Mouse (Mus musculus) hindbrain, embryonic 10.5 days (tissue): ENCODE results near the gene Tas1r1. TPM values are rescaled to one million over a fixed set of nuclear protein-coding genes. Genes with fewer than 3 reads are reported as not detected.
A peak's percentile ranks its signal among the peaks of the same experiment; 100 is the strongest.

Experiments
- DNase-seq: peaks from one replicate; pipeline ENCODE4 v3.0.0-alpha.2; 2017; ENCODE audit warnings: low spot score
- H3K27ac ChIP-seq: fragments of 300-500 bp; sonication (generic); 2 replicates; pipeline ENCODE4 v1.5.1; 2016; ENCODE audit warnings: mild to moderate bottlenecking, moderate library complexity
- H3K27me3 ChIP-seq: fragments of 300-500 bp; sonication (generic); 2 replicates; pipeline ENCODE4 v1.6.1; 2016; ENCODE audit warnings: mild to moderate bottlenecking; ENCODE audit not compliant: poor library complexity, insufficient read depth, severe bottlenecking
- H3K36me3 ChIP-seq: fragments of 300-500 bp; sonication (generic); 2 replicates; pipeline ENCODE4 v1.6.1; 2016; ENCODE audit warnings: mild to moderate bottlenecking, moderate library complexity
- H3K4me1 ChIP-seq: fragments of 300-500 bp; sonication (generic); replicated peaks from 2 replicates; pipeline ENCODE4 v1.6.1; 2016; ENCODE audit warnings: mild to moderate bottlenecking
- H3K4me3 ChIP-seq: fragments of 300-500 bp; sonication (generic); 2 replicates; pipeline ENCODE4 v1.5.1; 2016; ENCODE audit warnings: mild to moderate bottlenecking, moderate library complexity
- H3K9me3 ChIP-seq: fragments of 300-500 bp; sonication (generic); 2 replicates; pipeline ENCODE4 v1.6.1; 2016; ENCODE audit warnings: mild to moderate bottlenecking, moderate library complexity
- WGBS: fragments of 180-500 bp; shearing (Covaris S2); methylation state at CpG from one replicate; pipeline ENCODE4 v1.1.7; 2016; 5-methylcytosine and 5-hydroxymethylcytosine counted together
- polyA plus RNA-seq: library from polyadenylated mRNA; unstranded; fragments of >200 nt; fragmentation: Nextera tagmentation; extraction: Ambion mirVana; gene quantifications from 2 replicates; pipeline ENCODE4 v1.2.1, GENCODE M21; 2016

Gene Tas1r1
- polyA plus RNA-seq, 1 experiment from 2014 or later, result 0.65 TPM

DNA sequence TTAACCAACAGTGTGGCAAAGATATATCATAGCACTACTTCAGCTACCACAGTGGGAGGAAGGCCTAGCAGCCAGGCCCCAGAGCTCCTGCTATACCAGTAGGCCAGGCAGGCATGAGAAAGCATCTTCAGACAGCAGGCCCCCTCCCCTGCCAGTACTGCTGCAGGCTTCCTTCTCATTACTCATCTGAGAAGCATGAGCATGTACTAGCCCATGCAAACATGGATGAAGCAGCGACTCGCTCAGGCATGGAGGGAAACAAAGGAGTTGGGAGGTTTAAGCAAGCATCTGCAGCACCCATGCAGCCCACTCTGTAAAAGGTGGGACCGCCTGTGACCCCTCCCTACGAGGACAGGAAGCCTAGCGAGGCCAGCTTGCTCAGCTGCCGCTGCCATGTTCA is 19.3 kb downstream of the Tas1r1 start:
- Histone ChIP-seq H3K4me1 (peaks cover 13% of the 10 kb centered on the region), H3K36me3 (peaks cover 99% of the 10 kb centered on the region), H3K27me3 (no peaks in the 10 kb centered on the region), H3K9me3 (no peaks in the 10 kb centered on the region), H3K4me3 (no peak overlapping the region), H3K27ac (no peak overlapping the region)
- 84% methylated on average over 6 of the region's 6 CpGs for WGBS
- no peak for DNase-seq

DNA sequence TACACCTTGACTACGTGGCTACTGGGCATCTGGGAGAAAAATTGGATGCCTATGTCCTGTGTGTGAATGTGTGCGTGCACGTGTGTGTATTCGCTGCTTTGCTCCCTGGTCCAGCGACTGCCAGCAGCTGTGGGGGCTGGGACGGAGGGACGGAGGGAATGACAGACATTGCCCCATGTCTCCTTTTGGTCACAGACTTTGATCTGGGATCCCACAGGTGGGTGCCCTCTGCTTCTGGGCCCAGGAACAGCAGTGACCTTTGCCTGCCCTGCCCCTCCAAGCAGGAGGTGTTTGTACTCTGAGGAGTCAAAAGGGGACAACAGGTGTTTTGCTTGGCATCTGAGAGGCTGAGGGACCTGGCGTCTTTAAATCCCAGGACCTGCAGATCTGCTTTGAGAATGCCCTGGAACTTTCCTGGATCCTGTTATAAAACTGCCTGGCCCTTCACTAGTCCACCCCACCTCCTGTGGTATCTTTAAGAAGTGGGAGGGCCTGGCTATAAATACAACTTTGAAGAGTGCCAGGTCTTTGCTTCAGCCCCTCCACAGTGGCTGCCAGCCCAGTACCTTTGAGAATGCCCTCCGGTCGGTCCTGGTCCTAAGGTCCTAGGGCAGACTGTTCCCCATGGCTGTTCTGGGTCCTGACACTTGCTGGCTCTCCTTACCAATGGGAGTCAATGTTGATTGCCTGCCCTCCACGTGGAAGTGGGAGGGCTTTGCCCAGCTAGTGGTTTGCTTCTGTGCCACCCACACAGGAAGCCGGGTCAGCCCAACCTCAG is 25.1 kb downstream of the Tas1r1 start:
- peaks cover 10% of the 10 kb centered on the region for H3K27me3 ChIP-seq
- WGBS, result 87% methylated on average over 12 of the region's 12 CpGs
- DNase-seq, result no peak
- H3K4me3 ChIP-seq, result no peak overlapping the region
- H3K36me3 ChIP-seq, result peaks cover 60% of the 10 kb centered on the region
- H3K4me1 ChIP-seq, result peaks cover 35% of the 10 kb centered on the region
- no peaks in the 10 kb centered on the region for H3K9me3 ChIP-seq
- no peak overlapping the region for H3K27ac ChIP-seq

DNA sequence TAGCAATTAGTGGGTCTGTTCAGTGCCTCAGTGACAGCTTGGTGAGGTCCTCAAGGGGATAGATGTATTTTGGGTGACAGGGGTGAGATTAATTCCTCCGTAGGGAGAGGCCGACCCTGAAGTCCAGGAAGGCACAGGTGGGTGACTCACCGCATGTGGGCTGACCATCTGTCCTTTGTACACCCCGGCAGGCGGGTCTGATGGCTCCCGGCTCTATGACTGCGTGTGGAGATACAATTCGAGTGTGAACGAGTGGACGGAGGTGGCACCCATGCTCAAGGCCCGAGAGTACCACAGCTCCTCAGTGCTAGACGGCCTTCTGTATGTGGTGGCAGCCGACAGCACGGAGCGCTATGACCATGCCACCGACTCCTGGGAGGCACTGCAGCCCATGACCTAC is 26.3 kb downstream of the Tas1r1 start:
- Histone ChIP-seq H3K9me3 (no peaks in the 10 kb centered on the region), H3K4me1 (peaks cover 46% of the 10 kb centered on the region), H3K27me3 (peaks cover 22% of the 10 kb centered on the region), H3K27ac (no peak overlapping the region), H3K36me3 (peaks cover 50% of the 10 kb centered on the region), H3K4me3 (no peak overlapping the region)
- WGBS, result 95% methylated on average over 16 of the region's 16 CpGs
- DNase-seq, result no peak

DNA sequence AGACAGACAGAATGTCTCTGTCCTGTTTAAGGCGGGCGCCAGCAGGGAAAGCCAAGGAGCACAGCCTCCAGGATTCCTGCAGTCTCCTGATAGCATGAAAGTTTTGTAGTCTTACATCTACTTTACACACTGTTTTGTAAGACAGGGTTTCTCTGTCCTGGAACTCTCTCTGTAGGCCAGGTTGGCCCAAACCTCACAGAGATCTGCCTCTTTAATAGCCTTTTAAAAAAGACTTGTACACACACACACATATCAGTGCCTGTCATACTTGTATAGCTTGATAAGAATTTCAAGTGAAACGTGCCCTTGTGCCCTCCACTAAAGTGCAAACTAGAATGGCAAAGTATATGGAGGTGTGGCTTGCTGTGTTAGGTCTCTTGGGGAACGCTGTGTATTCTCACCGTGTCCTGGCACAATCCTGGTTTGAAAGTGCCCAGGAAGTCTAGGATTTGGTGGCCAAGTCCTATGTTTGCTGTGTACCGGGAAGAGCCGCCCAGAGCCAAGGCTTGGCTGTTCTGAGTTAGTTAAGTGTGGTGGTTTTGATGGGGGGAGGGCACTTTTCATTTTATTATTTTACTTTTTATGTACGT is 27.1 kb downstream of the Tas1r1 start:
- peaks cover 42% of the 10 kb centered on the region for H3K36me3 ChIP-seq
- H3K27me3 ChIP-seq, result peaks cover 30% of the 10 kb centered on the region
- peaks cover 54% of the 10 kb centered on the region for H3K4me1 ChIP-seq
- WGBS, result 77% methylated on average over 8 of the region's 8 CpGs
- no peak overlapping the region for H3K27ac ChIP-seq
- peak overlapping the region; percentile 72 for H3K4me3 ChIP-seq
- no peaks in the 10 kb centered on the region for H3K9me3 ChIP-seq
- no peak for DNase-seq

DNA sequence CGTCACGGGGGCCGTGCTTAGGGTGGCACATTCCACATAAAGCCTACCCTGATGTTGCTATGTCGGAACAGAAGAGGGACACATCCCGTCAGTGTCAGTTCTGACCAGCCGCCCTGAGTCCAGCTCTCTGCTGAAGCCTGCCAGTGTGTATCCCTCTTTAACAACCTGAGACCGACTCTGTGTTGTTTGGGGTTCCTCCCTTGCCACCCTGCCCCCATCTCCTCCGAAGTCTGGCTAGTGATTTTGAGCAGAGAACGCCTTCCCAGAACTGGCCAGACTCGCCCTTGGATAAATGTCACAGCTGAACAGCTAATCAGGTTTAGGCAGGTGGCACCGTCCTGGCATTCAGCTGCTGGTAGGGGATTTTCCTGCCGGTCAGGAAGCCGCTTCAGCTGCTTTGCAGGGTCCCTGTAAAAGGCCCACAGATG is 27.6 kb downstream of the Tas1r1 start:
- H3K27me3 ChIP-seq, result peaks cover 31% of the 10 kb centered on the region

DNA sequence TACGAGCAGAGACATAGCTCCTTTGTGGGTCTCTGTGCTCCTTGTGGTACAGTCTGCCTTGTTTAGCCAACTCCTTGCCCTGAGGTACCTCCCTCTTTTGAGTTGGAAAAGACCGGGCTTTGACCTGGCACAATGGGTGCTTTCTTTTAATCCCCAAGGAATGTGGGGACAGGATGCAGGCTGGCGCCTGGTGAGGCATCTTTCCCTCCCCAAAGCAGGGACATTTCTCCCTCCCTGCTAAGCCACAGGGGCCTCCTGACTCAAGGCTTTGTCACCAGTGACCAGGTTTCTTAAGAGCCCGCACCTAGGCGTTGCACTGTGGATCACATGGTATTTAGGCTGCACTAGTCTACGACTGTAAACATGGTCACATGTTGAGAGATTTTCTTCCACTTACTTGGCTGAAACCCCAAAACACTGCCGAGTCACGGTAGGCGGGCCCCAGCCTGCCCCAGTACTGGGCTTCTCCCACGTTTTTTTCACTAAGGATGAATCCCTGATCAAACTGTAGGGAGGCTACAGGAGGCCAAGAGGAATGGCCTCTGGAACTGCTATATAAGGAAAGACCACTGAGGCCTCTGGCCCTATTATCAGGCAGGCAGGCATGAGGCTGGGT is 28.2 kb downstream of the Tas1r1 start:
- Histone ChIP-seq H3K27me3 (peaks cover 31% of the 10 kb centered on the region), H3K4me3 (peak overlapping the region; percentile 72), H3K27ac (peak overlapping the region; percentile 84), H3K9me3 (no peaks in the 10 kb centered on the region), H3K4me1 (peaks cover 58% of the 10 kb centered on the region), H3K36me3 (peaks cover 31% of the 10 kb centered on the region)
- peak; percentile 30 for DNase-seq
- WGBS, result 4% methylated on average over 10 of the region's 10 CpGs

More for the DNA sequence above, 27.6 kb downstream of the Tas1r1 start:
- Histone ChIP-seq H3K4me3 (peak overlapping the region; percentile 72), H3K4me1 (peaks cover 54% of the 10 kb centered on the region), H3K36me3 (peaks cover 36% of the 10 kb centered on the region), H3K9me3 (no peaks in the 10 kb centered on the region), H3K27ac (0 out of 2 replicates have a peak overlapping the region, but pooled peaks have one; percentile 84)
- DNase-seq, result no peak
- 10% methylated on average over 13 of the region's 13 CpGs for WGBS

DNA sequence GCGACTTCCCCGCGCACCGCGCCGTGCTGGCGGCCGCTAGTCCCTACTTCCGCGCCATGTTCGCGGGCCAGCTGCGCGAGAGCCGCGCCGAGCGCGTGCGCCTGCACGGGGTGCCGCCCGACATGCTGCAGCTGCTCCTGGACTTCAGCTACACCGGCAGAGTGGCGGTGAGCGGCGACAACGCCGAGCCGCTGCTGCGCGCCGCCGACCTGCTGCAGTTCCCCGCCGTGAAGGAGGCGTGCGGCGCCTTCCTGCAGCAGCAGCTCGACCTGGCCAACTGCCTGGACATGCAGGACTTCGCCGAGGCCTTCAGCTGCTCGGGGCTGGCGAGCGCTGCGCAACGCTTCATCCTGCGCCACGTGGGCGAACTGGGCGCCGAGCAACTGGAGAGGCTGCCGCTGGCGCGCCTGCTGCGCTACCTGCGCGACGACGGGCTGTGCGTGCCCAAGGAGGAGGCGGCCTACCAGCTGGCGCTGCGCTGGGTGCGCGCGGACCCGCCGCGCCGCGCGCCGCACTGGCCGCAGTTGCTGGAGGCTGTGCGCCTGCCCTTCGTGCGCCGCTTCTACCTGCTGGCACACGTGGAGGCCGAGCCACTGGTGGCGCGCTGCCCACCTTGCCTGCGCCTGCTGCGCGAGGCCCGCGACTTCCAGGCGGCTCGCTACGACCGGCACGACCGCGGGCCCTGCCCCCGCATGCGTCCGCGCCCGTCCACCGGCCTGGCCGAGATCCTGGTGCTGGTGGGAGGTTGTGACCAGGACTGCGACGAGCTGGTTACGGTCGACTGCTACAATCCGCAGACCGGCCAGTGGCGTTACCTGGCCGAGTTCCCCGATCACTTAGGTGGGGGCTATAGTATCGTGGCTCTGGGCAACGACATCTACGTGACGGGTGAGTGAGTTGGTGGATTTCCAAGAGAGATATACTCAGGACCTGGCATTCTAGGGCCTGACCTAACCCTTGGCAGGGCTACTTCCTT is 29.0 kb downstream of the Tas1r1 start:
- Histone ChIP-seq H3K4me1 (peaks cover 58% of the 10 kb centered on the region), H3K27me3 (peaks cover 31% of the 10 kb centered on the region), H3K36me3 (peaks cover 23% of the 10 kb centered on the region), H3K27ac (peak overlapping the region; percentile 84), H3K9me3 (no peaks in the 10 kb centered on the region), H3K4me3 (peak overlapping the region; percentile 72)
- under 1% methylated on average over 115 of the region's 115 CpGs for WGBS
- no peak for DNase-seq

DNA sequence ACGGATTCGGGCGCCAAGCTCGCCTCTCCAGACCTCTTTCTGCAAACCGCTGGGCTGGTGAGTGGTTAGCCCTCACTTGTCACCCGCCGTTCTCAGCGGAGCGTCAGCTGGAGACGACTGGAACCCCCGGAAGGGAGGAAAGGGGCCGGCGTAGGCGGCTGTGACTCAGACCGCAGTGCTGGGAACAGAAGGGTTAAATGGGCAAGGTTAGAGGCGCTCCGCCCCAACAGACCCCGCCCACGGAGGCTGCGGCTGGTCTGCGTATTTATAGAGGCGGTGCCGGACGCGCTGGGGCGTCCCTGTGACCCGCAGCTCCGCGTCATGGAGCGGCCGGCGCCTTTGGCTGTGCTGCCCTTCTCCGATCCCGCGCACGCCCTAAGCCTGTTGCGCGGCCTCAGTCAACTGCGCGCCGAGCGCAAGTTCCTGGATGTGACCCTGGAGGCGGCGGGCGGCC is 29.7 kb downstream of the Tas1r1 start, which contains the start of gene Klhl21:
TSS of gene Klhl21 (plus strand) at position 182 of the 454 bp plus-strand sequence.
- Histone ChIP-seq H3K36me3 (peaks cover 16% of the 10 kb centered on the region), H3K9me3 (no peaks in the 10 kb centered on the region), H3K27me3 (peaks cover 31% of the 10 kb centered on the region), H3K4me3 (peak within 1 kb of the TSS; percentile 72), H3K27ac (peak within 1 kb of the TSS; percentile 84), H3K4me1 (peaks cover 58% of the 10 kb centered on the region)
- under 1% methylated on average over 45 of the region's 45 CpGs for WGBS
- DNase-seq, result peak; percentile 92

DNA sequence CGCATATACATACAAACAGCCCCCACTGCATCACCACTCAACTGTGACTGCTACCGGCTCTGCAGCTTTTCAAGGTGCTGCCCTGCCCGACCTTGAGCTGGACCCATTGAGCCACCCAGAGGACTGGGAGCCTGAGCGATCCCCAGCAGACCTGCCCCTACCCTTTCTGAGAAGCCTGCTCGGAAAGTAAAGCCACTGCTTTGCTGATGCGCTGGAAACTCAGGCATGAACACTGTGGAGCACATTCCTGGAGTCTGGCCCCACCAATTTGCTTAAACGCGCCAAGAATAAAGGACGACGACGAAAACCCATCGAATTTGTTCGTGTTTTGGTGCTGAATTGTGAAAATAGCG is 30.2 kb downstream of the Tas1r1 start:
- under 1% methylated on average over 14 of the region's 14 CpGs for WGBS
- peak overlapping the region; percentile 84 for H3K27ac ChIP-seq
- peaks cover 58% of the 10 kb centered on the region for H3K4me1 ChIP-seq
- H3K27me3 ChIP-seq, result peaks cover 31% of the 10 kb centered on the region
- DNase-seq, result no peak
- H3K4me3 ChIP-seq, result peak overlapping the region; percentile 72
- no peaks in the 10 kb centered on the region for H3K9me3 ChIP-seq
- peaks cover 10% of the 10 kb centered on the region for H3K36me3 ChIP-seq

DNA sequence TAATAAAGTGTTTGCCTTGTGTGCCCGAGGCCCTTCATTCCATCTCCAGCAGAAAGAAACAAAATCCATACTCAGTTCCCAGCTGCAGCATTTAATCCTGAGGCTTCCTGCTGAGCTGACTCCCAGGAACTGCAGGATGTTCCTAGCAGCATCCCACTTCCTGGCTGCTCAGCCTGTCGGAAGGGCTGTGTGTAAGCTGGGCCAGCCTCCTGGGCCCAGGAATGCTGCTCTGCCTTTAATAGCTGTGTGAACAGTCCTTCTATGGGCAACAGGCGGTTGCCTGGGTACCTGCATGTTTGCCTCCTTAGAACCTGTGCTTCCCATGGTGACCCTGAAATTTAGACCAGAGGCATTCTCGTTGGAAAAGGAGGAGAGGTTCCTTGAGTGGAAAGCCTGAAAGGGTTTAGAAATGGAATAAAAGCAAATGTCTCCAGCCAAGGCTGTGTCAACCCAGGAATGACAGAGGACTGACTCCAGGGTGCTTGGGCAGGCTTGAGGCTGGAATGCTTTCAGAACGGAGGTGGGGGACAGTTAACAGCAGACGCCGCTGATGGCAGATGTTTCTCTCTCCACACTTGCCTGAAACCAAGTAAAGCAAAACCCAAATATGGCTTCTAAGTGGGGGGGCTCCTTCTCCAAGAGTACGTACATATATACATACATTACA is 30.8 kb downstream of the Tas1r1 start:
- Histone ChIP-seq H3K36me3 (peaks cover 5% of the 10 kb centered on the region), H3K27me3 (peaks cover 31% of the 10 kb centered on the region), H3K27ac (peak overlapping the region; percentile 84; the same call in 1 of the 2 replicates), H3K4me1 (peaks cover 58% of the 10 kb centered on the region), H3K9me3 (no peaks in the 10 kb centered on the region), H3K4me3 (peak overlapping the region; percentile 72)
- DNase-seq, result no peak
- 5% methylated on average over 8 of the region's 8 CpGs for WGBS

DNA sequence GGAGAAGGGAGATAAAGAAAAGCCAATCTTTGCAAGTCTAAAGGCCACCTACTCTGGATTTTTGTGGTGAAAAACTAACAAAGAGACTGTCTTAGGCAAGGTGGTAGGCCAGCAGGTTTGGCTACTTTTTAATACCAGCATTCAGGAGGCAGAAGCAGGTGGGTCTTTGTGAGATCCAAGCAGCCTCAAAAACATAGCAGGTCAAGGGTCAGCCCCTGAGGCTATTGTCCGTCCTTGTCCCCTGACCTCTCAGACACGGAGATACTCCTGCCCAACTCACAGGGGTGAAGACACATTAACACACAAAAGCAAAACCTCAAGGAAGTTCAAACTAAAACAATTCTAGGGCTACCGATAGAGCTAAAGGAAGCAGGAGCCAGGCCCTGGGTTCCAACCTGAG is 31.6 kb downstream of the Tas1r1 start:
- Histone ChIP-seq H3K27me3 (peaks cover 31% of the 10 kb centered on the region), H3K4me1 (peaks cover 58% of the 10 kb centered on the region), H3K27ac (no peak overlapping the region), H3K9me3 (no peaks in the 10 kb centered on the region), H3K36me3 (no peaks in the 10 kb centered on the region), H3K4me3 (no peak overlapping the region)
- WGBS, result 13% methylated on average over 3 of the region's 3 CpGs
- no peak for DNase-seq

DNA sequence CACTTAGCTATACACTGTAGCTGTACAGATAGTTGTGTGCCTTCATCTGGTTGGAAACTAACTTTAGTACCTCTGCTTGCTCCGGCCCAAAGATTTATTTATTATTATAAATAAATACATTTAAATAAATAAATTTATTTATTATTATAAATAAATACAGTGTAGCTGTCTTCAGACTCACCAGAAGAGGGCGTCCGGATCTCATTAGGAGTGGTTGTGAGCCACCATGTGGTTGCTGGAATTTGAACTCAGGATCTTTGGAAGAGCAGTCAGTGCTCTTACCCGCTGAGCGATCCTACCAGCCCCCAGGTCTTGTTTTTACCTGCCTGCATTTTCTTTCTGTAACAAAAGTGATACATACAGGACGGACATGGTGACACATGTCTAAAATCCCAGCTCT is 32.2 kb downstream of the Tas1r1 start:
- H3K9me3 ChIP-seq, result no peaks in the 10 kb centered on the region
- peaks cover 31% of the 10 kb centered on the region for H3K27me3 ChIP-seq
- H3K4me3 ChIP-seq, result no peak overlapping the region
- no peak for DNase-seq
- WGBS, result 77% methylated on average over 6 of the region's 6 CpGs
- peaks cover 53% of the 10 kb centered on the region for H3K4me1 ChIP-seq
- no peaks in the 10 kb centered on the region for H3K36me3 ChIP-seq
- H3K27ac ChIP-seq, result no peak overlapping the region
